Mouse (Mus musculus) midbrain, embryonic 10.5 days (tissue): ENCODE data around the gene Rerg. TPM values are rescaled to one million over a fixed set of nuclear protein-coding genes. Genes with fewer than 3 reads are reported as not detected.
A peak's percentile ranks its signal among the peaks of the same experiment; 100 is the strongest.

Experiments
- DNase-seq: peaks from one replicate; pipeline ENCODE4 v3.0.0-alpha.2; 2017; ENCODE audit warnings: low spot score
- H3K27ac ChIP-seq: fragments of 300-500 bp; sonication (generic); replicated peaks from 2 replicates; pipeline ENCODE4 v1.5.1; 2016; ENCODE audit warnings: mild to moderate bottlenecking
- H3K27me3 ChIP-seq: fragments of 300-500 bp; sonication (generic); 2 replicates; pipeline ENCODE4 v1.6.1; 2016; ENCODE audit warnings: low read depth, mild to moderate bottlenecking; ENCODE audit not compliant: poor library complexity, severe bottlenecking
- H3K36me3 ChIP-seq: fragments of 300-500 bp; sonication (generic); 2 replicates; pipeline ENCODE4 v1.6.1; 2016; ENCODE audit warnings: mild to moderate bottlenecking, moderate library complexity
- H3K4me1 ChIP-seq: fragments of 300-500 bp; sonication (generic); 2 replicates; pipeline ENCODE4 v1.6.1; 2016
- H3K4me3 ChIP-seq: fragments of 300-500 bp; sonication (generic); 2 replicates; pipeline ENCODE4 v1.5.1; 2016; ENCODE audit warnings: mild to moderate bottlenecking, moderate library complexity
- H3K9me3 ChIP-seq: fragments of 300-500 bp; sonication (generic); replicated peaks from 2 replicates; pipeline ENCODE4 v1.6.1; 2016; ENCODE audit warnings: mild to moderate bottlenecking
- WGBS: fragments of 180-500 bp; shearing (Covaris S2); methylation state at CpG from one replicate; pipeline ENCODE4 v1.1.7; 2016; 5-methylcytosine and 5-hydroxymethylcytosine counted together
- polyA plus RNA-seq: library from polyadenylated mRNA; unstranded; fragments of >200 nt; fragmentation: Nextera tagmentation; extraction: Ambion mirVana; gene quantifications from 2 replicates; pipeline ENCODE4 v1.2.1, GENCODE M21; 2016

Gene Rerg
- 0.39 and 0.83 TPM in 2 replicates for polyA plus RNA-seq

- Histone ChIP-seq H3K4me1 (peaks cover 12% of the 10 kb centered on the region), H3K36me3 (no peaks in the 10 kb centered on the region), H3K27ac (peak within 1 kb of the TSS; percentile 74), H3K4me3 (peak within 1 kb of the TSS; percentile 67), H3K9me3 (no peaks in the 10 kb centered on the region), H3K27me3 (peaks cover 38% of the 10 kb centered on the region)
- DNase-seq: no peak
- 7% methylated on average over 5 of the region's 5 CpGs for WGBS
These were observed at the start of gene Rerg for GRCm38 (mm10) chr6:137170226-137170625. Gene Rerg (minus strand): TSS chr6:137170497.

DNA sequence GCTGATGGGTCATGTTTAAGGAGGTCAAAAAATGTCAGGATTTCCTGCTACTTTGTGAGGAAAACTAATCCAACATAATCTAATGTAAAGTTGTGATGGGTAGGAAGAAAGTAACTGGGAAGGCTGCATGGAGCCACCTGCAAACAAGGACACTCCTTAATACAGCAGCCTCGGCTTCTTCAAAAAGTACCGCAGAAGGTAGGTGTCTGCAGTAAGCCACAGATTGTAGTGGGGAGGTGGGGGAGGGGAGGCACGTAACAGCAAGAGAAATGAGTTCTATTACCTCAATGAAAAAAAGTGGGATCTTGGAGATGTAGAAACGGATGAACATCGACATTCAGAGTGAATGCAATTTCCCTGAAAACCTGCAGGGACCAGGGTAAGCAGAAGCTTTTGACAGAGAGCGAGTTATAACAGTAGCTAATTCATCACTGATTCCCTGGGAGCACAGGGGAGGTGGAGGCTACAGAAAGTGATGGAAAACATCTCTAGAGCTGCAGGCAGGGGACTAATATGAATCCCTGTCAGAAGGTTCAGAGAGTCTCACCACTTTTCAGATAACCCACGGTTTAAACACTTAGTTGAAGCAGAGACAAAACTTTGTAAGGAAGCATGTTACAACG is 47.7 kb upstream of the Rerg start:
- Histone ChIP-seq H3K4me1 (no peaks in the 10 kb centered on the region), H3K36me3 (no peaks in the 10 kb centered on the region), H3K4me3 (no peak overlapping the region), H3K27me3 (no peaks in the 10 kb centered on the region), H3K27ac (no peak overlapping the region), H3K9me3 (no peaks in the 10 kb centered on the region)
- 85% methylated on average over 8 of the region's 8 CpGs for WGBS
- DNase-seq: no peak

GRCm38 (mm10) chr6:137211441-137211840 is 41.1 kb upstream of the Rerg start:
- Histone ChIP-seq H3K4me1 (no peaks in the 10 kb centered on the region), H3K9me3 (no peaks in the 10 kb centered on the region), H3K27me3 (no peaks in the 10 kb centered on the region), H3K27ac (no peak overlapping the region), H3K4me3 (no peak overlapping the region), H3K36me3 (no peaks in the 10 kb centered on the region)
- WGBS: 92% methylated on average over 2 of the region's 2 CpGs
- DNase-seq: no peak

- WGBS: 93% methylated on average over 10 of the region's 10 CpGs
- no peaks in the 10 kb centered on the region for H3K9me3 ChIP-seq
- H3K27ac ChIP-seq: no peak overlapping the region
- DNase-seq: no peak
- no peaks in the 10 kb centered on the region for H3K36me3 ChIP-seq
- no peak overlapping the region for H3K4me3 ChIP-seq
- no peaks in the 10 kb centered on the region for H3K4me1 ChIP-seq
- H3K27me3 ChIP-seq: no peaks in the 10 kb centered on the region
These were observed 40.7 kb upstream of the Rerg start for GRCm38 (mm10) chr6:137210991-137211390.

- no peak overlapping the region for H3K27ac ChIP-seq
- H3K27me3 ChIP-seq: no peaks in the 10 kb centered on the region
- H3K4me3 ChIP-seq: no peak overlapping the region
- peak; percentile 1 for DNase-seq
- no peaks in the 10 kb centered on the region for H3K36me3 ChIP-seq
- H3K4me1 ChIP-seq: no peaks in the 10 kb centered on the region
- WGBS: 91% methylated on average over 8 of the region's 8 CpGs
- no peaks in the 10 kb centered on the region for H3K9me3 ChIP-seq
These were observed 39.7 kb upstream of the Rerg start for GRCm38 (mm10) chr6:137209992-137210391.

GRCm38 (mm10) chr6:137207126-137207525 is 36.8 kb upstream of the Rerg start:
- Histone ChIP-seq H3K27me3 (no peaks in the 10 kb centered on the region), H3K36me3 (no peaks in the 10 kb centered on the region), H3K4me3 (no peak overlapping the region), H3K4me1 (no peaks in the 10 kb centered on the region), H3K27ac (no peak overlapping the region), H3K9me3 (no peaks in the 10 kb centered on the region)
- peak; percentile 4 for DNase-seq
- 94% methylated on average over 6 of the region's 6 CpGs for WGBS

GRCm38 (mm10) chr6:137205662-137206400 is 35.5 kb upstream of the Rerg start:
- WGBS: 66% methylated on average over 11 of the region's 11 CpGs
- no peaks in the 10 kb centered on the region for H3K9me3 ChIP-seq
- peak; percentile 9 for DNase-seq
- no peaks in the 10 kb centered on the region for H3K27me3 ChIP-seq
- no peak overlapping the region for H3K27ac ChIP-seq
- no peaks in the 10 kb centered on the region for H3K36me3 ChIP-seq
- no peaks in the 10 kb centered on the region for H3K4me1 ChIP-seq
- H3K4me3 ChIP-seq: no peak overlapping the region

DNA sequence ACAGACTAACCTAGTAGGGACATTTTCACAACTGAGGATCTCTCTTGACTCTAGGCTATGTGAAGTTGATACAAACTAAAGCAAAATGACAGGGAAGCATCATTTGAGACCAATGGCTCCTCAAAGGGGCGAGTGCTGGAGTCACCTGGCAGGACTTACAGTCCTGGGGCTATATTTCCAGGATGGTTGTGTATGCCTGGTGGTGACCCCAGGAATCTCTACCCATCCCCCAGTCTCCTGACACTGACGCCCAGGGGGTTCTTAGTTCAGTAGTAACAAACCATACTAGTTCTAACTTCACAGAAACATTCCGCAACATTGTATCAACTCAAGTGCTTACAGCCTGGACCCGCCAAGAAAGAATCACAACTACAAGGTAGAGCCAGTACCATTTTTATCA is 32.4 kb upstream of the Rerg start:
- Histone ChIP-seq H3K36me3 (no peaks in the 10 kb centered on the region), H3K27ac (no peak overlapping the region), H3K9me3 (no peaks in the 10 kb centered on the region), H3K27me3 (no peaks in the 10 kb centered on the region), H3K4me3 (no peak overlapping the region), H3K4me1 (no peaks in the 10 kb centered on the region)
- WGBS: 93% methylated on average over 4 of the region's 4 CpGs
- no peak for DNase-seq

GRCm38 (mm10) chr6:137201578-137201977 is 31.3 kb upstream of the Rerg start:
- H3K27me3 ChIP-seq: no peaks in the 10 kb centered on the region
- no peaks in the 10 kb centered on the region for H3K9me3 ChIP-seq
- H3K36me3 ChIP-seq: no peaks in the 10 kb centered on the region
- H3K4me3 ChIP-seq: no peak overlapping the region
- WGBS: 79% methylated on average over 7 of the region's 7 CpGs
- no peak overlapping the region for H3K27ac ChIP-seq
- no peaks in the 10 kb centered on the region for H3K4me1 ChIP-seq
- DNase-seq: no peak

- Histone ChIP-seq H3K9me3 (no peaks in the 10 kb centered on the region), H3K27ac (no peak overlapping the region), H3K27me3 (no peaks in the 10 kb centered on the region), H3K4me3 (no peak overlapping the region), H3K4me1 (no peaks in the 10 kb centered on the region), H3K36me3 (no peaks in the 10 kb centered on the region)
- WGBS: 87% methylated on average over 3 of the region's 3 CpGs
- no peak for DNase-seq
These were observed 30.9 kb upstream of the Rerg start for GRCm38 (mm10) chr6:137201166-137201565.

- DNase-seq: peak; percentile 24
- WGBS: 32% methylated on average over 6 of the region's 6 CpGs
- no peaks in the 10 kb centered on the region for H3K27me3 ChIP-seq
- H3K9me3 ChIP-seq: no peaks in the 10 kb centered on the region
- no peaks in the 10 kb centered on the region for H3K36me3 ChIP-seq
- H3K4me1 ChIP-seq: no peaks in the 10 kb centered on the region
- no peak overlapping the region for H3K4me3 ChIP-seq
- H3K27ac ChIP-seq: no peak overlapping the region
These were observed 21.8 kb upstream of the Rerg start for GRCm38 (mm10) chr6:137192063-137192462.

DNA sequence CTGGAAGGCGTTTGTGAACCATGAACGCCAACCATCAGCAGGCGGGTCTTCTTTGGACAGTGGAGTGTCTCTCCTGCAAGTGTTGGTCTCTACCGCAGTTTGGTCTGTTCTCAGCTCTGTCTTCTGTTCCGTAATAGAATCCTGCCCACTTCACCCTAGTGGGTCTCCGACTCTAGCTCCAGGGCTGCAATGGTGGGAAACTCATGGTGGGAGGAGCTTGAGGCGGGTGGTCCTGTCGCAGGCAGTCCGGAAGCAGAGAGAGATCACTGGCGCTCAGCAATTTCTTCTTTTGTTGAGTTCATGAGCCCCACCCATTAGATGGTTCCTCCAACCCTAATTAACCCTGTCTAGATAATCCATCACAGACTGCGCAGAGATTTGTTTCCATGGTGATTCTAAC is 20.7 kb upstream of the Rerg start:
- WGBS: 91% methylated on average over 11 of the region's 11 CpGs
- no peaks in the 10 kb centered on the region for H3K27me3 ChIP-seq
- no peak overlapping the region for H3K4me3 ChIP-seq
- no peaks in the 10 kb centered on the region for H3K4me1 ChIP-seq
- no peak overlapping the region for H3K27ac ChIP-seq
- DNase-seq: no peak
- H3K9me3 ChIP-seq: no peaks in the 10 kb centered on the region
- H3K36me3 ChIP-seq: no peaks in the 10 kb centered on the region

- H3K9me3 ChIP-seq: no peaks in the 10 kb centered on the region
- no peak for DNase-seq
- no peaks in the 10 kb centered on the region for H3K36me3 ChIP-seq
- no peaks in the 10 kb centered on the region for H3K4me1 ChIP-seq
- H3K27me3 ChIP-seq: no peaks in the 10 kb centered on the region
- WGBS: 92% methylated on average over 6 of the region's 6 CpGs
- H3K27ac ChIP-seq: no peak overlapping the region
- H3K4me3 ChIP-seq: no peak overlapping the region
These were observed 20.3 kb upstream of the Rerg start for GRCm38 (mm10) chr6:137190577-137190976.
